Mouse (Mus musculus) gastrocnemius, adult 2 months (tissue): Measurements from ENCODE around the gene Lgr4. TPM values are rescaled to one million over a fixed set of nuclear protein-coding genes. Genes with fewer than 3 reads are reported as not detected.

ENCODE experiments used
- DNase-seq: peaks from one replicate; pipeline ENCODE4 v3.0.0; 2022
- H3K27ac ChIP-seq: fragments of 200-600 bp; 2 replicates; pipeline ENCODE4 v1.8.1; 2022; ENCODE audit warnings: mild to moderate bottlenecking
- H3K4me3 ChIP-seq: fragments of 200-600 bp; 2 replicates; pipeline ENCODE4 v1.8.1; 2022; ENCODE audit warnings: mild to moderate bottlenecking, moderate library complexity
- CTCF ChIP-seq: fragments of 200-600 bp; IDR thresholded peaks from 2 replicates; pipeline ENCODE4 v1.8.1; 2022; ENCODE audit warnings: antibody characterized with exemption, mild to moderate bottlenecking, moderate library complexity
- intact Hi-C: fragments of 180-260 bp; cut with DNase I; formaldehyde crosslinking; loops from one replicate; pipeline ENCODE4 v1.15.1; 2025
- total RNA-seq, 2 experiments: library from RNA; stranded (reverse); gene quantifications; 2 replicates each; pipeline ENCODE4 v1.2.3; 2021

The Lgr4 gene
- total RNA-seq, 2 experiments from 2014 or later: 28.9 to 30.4 TPM

DNA sequence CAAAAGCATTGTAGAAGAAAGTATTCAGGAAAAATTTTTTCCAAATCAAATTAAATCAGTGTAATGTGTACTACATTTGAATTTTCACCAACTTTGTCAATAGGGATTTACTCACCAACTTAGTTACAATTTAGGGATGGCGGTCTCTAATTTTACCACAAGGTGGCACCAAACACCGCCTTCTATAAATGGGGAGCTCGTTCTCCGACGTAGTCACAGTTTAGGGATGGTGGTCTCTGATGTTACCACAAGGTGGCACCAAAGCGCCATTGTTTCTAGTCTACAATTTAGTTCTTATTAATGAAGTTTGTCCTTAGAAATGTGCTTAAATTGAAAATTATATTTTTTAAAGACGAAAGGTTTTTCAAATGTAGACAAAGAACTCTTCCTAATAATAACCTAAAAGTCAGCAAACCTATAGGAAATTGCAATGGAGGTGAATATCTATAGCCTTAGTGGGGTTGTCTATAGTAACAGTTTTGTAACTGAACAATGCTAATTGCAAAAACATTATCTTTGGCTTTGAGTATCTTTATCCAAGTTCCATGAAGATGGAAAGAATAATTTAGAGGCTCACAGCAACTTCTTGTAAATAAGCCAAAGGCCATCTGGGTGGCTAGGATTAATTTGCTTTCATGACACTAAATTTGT is 13.2 kb upstream of the Lgr4 start:
- H3K4me3 ChIP-seq: no peak overlapping the region
- TF ChIP-seq CTCF: no peak; the same call in 1 of the 2 replicates
- peak; percentile 82 for DNase-seq
- no peak overlapping the region for H3K27ac ChIP-seq
- intact Hi-C loops: loop anchor here (1.0 to 10.0 kb wide), 4 partner anchors 93 to 663 kb away; partner anchors contain the start of gene Fibin

DNA sequence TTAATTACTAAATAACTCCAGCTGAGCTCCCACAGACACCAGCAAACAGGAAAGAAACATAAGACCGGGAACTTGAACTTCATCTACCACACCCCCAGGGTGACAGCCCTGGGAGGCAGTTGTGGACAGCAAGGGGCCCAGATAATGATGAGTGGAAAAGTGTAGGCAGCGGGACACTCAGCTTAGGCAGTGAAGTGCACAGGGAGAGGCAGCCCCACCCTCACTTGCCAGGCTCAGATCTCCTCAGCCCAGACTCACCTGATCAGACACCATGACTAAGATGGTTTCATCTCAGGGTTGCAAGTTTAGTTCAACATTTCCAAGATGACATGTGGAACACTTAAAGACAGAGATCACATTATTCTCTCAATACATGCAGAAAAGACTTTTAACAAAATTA is 8.3 kb upstream of the Lgr4 start:
- no peak for DNase-seq
- Histone ChIP-seq H3K4me3 (no peak overlapping the region), H3K27ac (no peak overlapping the region)
- TF ChIP-seq CTCF: no peak
- intact Hi-C loops: loop anchor here (10.0 kb wide), 1 partner anchor 456 kb away; the partner anchor contains the start of gene Fibin

DNA sequence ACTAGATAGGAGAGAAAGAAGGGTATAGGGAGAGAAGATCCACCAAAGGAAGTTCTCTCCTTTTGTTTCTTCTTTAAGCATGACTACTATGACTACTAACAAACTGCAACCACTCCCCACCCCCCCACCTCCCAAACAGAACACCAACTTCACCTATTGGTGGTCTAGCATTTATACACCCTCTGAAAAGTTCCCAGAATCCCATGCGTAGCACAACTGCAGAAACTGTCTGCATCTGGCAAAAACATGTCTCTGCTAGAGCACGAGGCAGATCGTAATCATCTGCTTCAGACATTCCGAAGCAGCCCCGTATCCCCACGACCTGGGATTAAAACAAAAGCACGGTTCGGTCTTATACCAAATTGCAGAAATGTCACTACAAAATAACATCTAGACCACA is 5.2 kb upstream of the Lgr4 start:
- Histone ChIP-seq H3K27ac (no peak overlapping the region), H3K4me3 (no peak overlapping the region)
- no peak for TF ChIP-seq CTCF
- intact Hi-C loops: no loop called here
- no peak for DNase-seq

DNA sequence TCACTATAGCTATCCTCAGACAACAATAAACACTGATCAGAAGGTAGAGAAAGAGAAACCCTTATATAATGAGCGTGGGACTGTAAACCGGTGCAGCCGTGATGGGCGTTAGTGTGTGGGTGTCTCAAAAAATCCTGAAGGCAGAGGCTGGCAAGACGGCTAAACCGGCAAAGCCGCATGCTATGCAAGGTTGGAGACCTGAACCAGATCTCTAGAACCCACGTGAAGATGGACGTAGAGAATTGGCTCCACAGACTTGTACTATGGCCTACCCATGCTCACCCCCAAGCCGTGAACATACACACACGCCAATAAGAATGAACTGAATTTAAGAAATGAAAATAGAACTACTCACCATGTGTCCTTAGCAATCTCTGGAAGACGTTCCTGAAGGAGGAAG is 4.7 kb upstream of the Lgr4 start:
- Histone ChIP-seq H3K4me3 (no peak overlapping the region), H3K27ac (no peak overlapping the region)
- TF ChIP-seq CTCF: no peak
- intact Hi-C loops: no loop called here
- DNase-seq: no peak

DNA sequence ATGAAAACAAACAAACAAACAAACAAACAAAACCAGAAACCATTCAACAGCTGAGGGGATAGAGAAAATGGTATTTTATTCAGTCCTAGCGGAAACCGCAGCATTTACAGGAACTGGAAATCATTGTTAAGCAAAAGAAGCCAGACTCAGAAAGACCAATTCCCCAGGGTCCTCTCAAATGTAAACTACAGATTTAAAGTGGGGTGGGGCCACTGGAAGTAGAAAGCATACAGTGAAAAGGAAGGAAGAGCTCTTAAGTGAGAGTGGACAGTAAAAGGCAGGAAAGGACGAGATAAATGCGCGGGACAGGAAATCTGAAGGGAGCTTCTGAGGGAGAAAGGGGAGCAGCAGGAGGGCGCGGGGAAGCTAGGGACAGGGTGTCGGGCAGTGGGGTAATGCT is 4.2 kb upstream of the Lgr4 start:
- no peak overlapping the region for H3K27ac ChIP-seq
- H3K4me3 ChIP-seq: no peak overlapping the region
- no peak for DNase-seq
- intact Hi-C loops: no loop called here
- no peak for TF ChIP-seq CTCF

DNA sequence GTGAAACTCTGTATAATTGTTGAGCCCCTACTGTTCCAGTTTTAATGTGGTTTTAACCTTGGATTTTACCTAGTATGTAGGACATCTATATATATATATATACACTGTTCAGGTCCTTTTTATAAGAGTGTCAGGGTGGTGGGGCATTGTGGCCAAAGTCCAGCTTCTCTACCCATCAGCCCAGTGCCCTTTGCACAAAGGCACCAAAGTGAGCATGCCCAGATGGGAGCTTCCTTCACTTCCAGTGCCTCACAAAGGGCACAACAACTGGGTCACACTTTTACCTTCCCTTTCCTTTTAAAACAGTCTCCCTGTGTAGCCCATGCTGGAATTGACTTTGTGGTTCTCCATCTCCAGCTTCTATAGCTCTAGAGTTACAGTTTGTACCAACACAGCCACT is 2.8 kb upstream of the Lgr4 start:
- Histone ChIP-seq H3K27ac (no peak overlapping the region), H3K4me3 (no peak overlapping the region)
- no peak for TF ChIP-seq CTCF
- intact Hi-C loops: no loop called here
- DNase-seq: no peak

DNA sequence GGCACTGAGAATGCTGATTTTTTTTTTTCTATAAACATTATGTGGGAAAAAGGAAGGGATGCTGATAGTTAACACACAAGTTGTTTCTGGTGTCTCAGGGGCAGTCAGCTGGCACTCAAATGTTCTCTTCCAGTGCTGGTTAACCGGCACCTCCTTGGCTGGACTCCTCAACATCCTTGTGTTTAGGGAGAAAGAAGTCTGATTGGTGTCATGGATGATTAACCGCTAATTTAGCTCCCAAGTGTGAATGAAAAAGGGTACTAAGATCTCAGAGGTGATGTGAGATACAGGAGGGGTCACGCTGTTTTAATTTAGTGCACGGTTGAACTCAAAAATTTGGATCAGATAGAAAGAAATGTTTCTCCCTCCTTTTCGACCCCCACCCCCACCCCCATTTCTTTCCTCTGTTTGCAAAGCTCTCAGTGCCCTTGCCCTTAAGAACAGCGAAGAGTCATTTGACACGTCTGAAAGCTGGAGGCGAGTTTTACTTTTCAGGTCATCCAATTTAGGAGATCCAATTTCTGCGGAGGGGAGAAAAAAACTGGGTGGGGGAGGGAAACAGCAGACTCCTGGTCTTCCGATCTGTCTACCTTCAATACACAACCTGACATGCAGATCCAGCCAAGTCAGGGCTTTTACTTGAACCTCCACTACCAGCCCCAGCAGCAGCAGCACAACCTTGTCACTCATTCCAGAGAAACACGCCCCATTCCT is 508 bp upstream of the Lgr4 start:
- DNase-seq: no peak
- peak overlapping the region; percentile 97 for H3K4me3 ChIP-seq
- peak overlapping the region; percentile 91 for H3K27ac ChIP-seq
- intact Hi-C loops: loop anchor here (2.0 to 5.0 kb wide), 3 partner anchors 40 to 102 kb away; no protein-coding TSS in a partner anchor
- no peak for TF ChIP-seq CTCF

DNA sequence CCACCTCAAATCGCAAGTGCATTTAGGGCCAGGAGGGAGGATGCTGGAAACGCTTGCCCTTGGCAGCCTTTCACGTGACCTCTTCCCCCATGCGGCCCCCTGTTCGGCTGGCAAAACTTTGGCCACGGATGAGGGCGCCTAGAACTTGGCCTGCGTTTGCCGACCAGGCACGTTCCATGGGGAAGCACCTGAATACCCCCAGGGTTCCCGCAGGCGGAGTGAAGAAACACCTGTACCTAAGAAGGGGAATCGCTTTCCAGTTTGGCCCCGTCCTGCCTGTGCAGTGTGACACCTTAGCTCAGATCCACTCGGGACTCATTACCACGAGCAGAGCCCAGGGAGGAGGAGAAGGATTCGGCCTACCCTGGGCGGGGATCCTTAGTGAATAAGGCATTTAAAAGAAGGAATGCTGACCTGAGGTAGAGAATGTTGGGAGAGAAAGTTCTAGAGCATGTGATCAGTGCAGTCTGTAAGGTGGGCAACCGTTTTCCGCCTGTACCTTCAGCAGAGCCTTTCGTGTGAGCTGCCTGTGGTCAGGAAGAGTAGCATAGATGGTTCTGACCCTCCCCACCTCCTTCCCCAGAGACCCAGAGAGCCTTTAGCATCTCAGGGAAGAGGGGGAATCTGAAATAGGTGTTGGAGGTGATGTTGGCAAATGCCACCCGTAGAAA is 1.3 kb downstream of the Lgr4 start:
- peak; percentile 56 for DNase-seq
- Histone ChIP-seq H3K4me3 (peak overlapping the region; percentile 97), H3K27ac (peak overlapping the region; percentile 91)
- no peak for TF ChIP-seq CTCF
- intact Hi-C loops: loop anchor here (5.0 kb wide), 2 partner anchors 39 to 54 kb away; no protein-coding TSS in a partner anchor

DNA sequence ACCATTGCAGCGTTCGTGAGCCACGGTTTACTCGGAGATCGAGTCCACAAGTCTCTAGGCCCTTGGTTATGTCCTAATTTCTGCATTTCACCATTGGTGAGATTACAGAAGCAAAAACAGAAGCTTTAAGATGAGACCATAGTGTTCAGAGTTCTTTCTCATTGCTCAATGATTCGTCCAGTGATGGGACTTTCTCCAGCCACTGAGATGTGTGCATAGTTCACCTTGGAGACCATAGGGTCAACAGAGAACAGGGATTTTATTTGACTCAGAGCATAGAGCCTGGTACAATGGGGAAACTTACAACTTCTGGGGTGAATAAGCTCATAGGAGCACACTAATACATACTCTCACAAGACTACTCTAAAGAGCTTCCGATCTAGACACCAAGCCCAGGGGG is 3.0 kb downstream of the Lgr4 start:
- DNase-seq: no peak
- Histone ChIP-seq H3K4me3 (peak overlapping the region; percentile 11; the same call in 1 of the 2 replicates), H3K27ac (no peak overlapping the region)
- intact Hi-C loops: no loop called here
- no peak for TF ChIP-seq CTCF

DNA sequence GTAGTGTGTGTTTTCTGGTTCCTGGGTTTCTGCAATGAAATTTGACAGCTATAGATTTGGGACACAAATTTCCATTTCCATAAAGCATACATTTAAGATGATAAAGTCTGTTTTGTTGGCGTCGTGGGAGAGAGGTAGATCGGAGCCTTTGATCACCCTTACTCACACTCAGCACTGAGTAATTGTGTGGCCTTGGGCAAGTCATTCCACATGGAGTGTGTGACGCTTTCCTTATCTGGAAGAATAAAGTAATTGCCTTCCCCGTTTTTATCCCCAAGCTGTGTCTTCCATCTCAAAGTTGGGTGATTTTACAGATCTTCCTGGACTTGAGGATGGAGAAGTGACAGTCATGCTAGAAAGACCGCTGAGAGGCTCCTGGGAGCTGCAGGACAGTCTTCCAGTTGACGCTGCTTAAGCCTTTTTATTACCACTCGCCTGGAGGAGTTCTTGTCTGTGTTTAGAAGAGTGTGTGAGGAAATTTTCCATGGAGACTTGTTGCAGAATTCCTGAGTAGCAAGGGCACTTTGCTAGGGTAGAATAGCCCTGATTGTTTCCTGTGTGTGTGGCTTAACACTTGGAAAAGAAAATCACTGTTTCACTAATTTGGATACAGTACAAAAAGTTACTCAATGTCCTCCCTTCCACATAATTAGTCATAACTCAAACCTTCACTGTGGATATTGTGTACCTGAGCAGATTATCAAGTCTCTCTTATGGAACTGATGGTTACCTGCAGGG is 4.0 kb downstream of the Lgr4 start:
- no peak for TF ChIP-seq CTCF
- Histone ChIP-seq H3K27ac (peak overlapping the region; percentile 56), H3K4me3 (no peak overlapping the region)
- no peak for DNase-seq
- intact Hi-C loops: no loop called here

DNA sequence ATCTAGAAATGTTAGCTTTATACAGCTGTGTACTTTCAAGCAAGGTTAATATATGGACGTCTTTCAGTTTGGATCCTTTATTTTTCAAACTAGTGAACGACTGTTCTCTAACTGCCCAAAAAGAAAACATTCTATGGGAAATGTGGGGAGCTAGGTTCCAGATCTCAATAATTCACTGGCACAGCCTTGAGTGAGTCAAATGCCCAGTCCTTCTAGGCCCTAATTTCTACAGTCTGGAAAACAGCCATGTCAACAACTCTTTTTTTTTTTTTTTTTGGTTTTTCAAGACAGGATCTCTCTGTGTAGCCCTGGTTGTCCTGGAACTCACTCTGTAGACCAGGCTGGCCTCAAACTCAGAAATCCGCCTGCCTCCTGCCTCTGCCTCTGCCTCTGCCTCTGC is 4.9 kb downstream of the Lgr4 start:
- DNase-seq: no peak
- H3K4me3 ChIP-seq: no peak overlapping the region
- H3K27ac ChIP-seq: no peak overlapping the region
- intact Hi-C loops: no loop called here
- TF ChIP-seq CTCF: no peak

DNA sequence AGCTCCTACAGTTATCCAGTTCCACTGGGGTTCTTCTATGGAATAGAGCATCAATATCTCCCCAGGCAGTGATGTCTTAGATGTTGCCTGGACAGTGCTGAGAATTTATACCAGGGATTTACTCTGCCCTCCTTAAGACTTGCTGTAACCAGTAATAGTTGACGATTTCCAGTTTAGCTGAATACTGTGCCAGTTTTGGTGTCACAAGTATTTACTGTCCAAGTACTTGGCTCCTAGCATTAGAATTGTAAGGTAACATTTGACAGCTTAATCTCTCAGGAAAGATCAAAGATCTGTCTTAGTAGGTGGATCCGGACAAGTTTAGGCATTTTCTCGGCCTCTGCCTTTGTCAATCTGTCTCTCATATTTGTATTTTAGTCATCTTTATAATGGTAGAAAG is 5.6 kb downstream of the Lgr4 start:
- DNase-seq: no peak
- TF ChIP-seq CTCF: no peak
- intact Hi-C loops: no loop called here

More for the DNA sequence above, 5.6 kb downstream of the Lgr4 start:
- Histone ChIP-seq H3K27ac (no peak overlapping the region), H3K4me3 (no peak overlapping the region)
